Mouse (Mus musculus): ENCODE data around the gene Htr5a.

The Htr5a gene

DNA sequence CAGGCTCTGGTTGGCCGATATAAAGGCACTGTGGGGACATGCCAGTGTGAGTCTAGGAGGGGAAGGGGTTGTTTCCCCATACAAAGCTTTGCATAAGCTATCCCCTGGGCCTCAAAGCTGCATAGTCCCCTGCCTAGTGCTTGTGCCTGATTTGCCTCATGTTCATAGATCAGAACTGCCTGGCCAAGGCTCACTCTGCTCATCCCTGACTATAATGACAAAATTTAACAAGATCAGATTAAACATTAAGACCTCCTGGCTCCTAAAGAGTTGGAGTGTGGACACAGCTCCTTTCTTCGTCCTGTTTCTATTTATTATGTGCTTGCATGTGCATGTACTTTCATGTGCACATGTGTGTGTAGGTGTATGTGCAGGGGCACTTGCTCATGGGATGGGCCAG lies 39.3 kb downstream of the Htr5a start:
- no peak for DNase-seq (ENCODE audit: low read depth, low spot score)

DNA sequence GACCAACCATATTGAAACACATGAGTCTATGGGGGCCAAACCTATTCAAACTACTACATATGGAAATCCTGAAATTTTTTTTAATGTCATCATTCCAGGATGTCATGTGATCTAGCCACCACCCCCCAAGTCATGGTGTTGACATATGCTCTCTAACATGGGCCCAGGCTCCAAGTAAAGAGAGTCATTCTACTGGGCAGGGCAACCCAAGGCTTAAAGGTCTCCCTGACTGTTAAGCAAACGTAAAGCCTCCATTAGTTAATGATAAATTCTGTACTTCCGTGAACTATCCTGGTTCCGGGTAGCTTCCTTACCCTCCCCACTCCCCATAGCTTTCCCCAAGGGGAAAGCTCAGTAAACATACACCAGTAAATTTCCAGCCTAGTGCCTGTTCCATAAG lies 46.1 kb downstream of the Htr5a start:
- DNase-seq (ENCODE audit: low read depth, low spot score), result no peak

DNA sequence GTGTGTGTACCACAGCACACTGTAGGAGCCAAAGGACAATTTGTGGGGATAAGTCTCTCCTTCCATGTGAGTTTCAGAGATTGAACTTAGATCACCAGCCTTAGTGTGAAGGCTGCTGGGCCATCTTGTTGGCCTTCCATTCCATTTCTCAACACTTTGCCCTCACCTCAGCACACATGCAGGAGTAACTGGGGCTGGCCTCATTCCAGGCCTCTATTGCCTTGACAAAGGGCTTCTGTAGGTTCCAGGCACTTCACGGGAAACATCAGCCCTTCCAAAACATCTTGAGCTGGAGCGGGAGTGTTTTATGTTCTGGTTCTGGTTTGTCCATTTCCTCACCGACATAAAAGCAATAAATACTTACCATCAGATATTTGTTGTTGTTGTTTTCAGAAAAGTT lies 54.0 kb downstream of the Htr5a start:
- DNase-seq (ENCODE audit: low read depth, low spot score), result no peak

- no peak for DNase-seq (ENCODE audit: low read depth, low spot score)
Measured at GRCm38 (mm10) chr5:27899756-27900155, 57.8 kb downstream of the Htr5a start.

DNA sequence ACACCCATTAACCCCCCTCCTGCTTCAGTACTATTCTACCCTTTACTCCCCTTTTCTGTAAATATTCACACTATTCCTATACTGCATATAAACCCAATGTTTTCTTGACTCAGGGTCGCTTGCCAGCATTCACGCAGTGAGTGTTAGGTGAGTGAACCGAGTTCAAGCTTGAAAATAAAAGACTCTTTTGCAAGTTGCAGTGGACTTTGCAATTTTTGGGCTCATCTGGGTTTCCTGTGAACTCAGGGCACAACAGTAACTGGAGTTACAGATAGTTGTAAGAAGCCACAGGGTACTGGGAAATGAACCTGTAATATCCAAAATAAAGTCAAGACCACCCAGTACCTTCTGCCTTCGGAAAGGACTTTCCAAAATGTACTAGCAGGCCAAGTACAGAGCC lies 58.2 kb downstream of the Htr5a start:
- DNase-seq (ENCODE audit: low read depth, low spot score), result no peak

Data from R1 (cell line).